Mouse (Mus musculus) left cerebral cortex, postnatal 25 days (tissue): Measurements from ENCODE around the gene Myh3. TPM values are rescaled to one million over a fixed set of nuclear protein-coding genes. Genes with fewer than 3 reads are reported as not detected.

ENCODE experiments used
- DNase-seq, 2 experiments: peaks; one replicate each; pipeline ENCODE4 v3.0.0; 2022; ENCODE audit warnings: low spot score in 2 of 2, mixed read lengths in 1 of 2
- intact Hi-C: fragments of 180-260 bp; cut with DNase I; formaldehyde crosslinking; loops from one replicate; pipeline ENCODE4 v1.15.1; 2025
- total RNA-seq, 2 experiments: library from RNA; stranded (reverse); gene quantifications; 2 replicates each; pipeline ENCODE4 v1.2.3; 2021

Gene Myh3
- total RNA-seq, 2 experiments from 2014 or later: 3.8 to 4.5 TPM

DNA sequence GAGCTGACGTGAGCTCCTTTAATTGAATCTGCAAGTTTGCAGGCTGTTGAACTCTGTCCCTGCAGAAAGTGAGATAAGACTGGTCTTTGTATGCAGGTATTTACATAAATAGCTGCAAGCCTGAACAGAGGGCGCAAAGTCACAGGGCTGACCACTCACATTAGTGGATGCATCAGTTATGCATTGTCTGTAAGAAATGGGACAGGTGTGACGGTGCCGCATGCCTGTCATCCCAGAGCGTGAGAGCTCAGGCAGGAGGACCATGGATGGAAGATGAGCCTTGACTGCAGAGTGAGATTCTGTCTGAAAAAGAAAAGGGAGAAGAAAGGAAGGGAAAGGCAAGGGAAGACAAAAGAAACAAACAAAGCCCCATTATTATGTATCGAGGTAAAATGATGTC, 56.6 kb downstream of the Myh3 start:
- DNase-seq: no peak
- intact Hi-C loops: no loop called here

DNA sequence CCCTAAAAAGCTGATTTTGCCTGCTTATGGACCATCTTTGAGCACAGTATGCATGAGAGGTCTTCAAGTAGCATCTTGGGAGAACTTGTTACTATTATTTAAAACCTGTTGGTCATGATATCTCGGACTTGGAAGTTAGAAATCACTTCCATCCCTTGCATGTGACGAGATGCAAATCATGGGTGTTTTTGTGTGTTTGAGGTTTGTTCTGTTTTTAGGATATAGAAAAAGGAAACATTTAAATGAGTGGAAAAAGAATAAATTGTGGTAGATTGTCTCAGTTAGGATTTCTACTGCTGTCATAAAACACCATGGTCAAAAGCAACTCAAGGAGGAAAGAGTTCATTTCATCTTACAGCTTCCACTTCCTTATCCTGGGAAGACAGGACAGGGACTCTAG, 57.4 kb downstream of the Myh3 start:
- no peak for DNase-seq
- intact Hi-C loops: no loop called here

DNA sequence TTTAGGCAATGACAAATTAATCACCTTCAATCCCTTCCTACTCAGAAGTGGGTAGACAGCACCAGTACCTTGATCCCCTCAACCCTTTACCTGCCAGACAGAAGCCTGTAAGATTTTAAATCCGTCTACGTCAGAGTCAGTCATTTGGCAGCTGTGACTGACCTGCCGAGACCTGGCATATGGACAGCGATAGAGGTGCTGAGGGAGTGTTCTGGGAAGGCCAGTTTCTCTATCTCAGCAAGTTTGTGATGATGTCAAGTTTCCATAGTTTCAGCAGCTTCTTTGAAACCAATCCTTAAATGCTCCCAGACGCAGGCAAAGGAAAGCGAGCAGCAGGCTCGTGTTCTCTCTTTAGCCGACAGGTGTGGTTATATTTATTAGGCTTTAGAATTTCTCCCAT, 61.5 kb downstream of the Myh3 start:
- intact Hi-C loops: no loop called here
- DNase-seq: no peak

DNA sequence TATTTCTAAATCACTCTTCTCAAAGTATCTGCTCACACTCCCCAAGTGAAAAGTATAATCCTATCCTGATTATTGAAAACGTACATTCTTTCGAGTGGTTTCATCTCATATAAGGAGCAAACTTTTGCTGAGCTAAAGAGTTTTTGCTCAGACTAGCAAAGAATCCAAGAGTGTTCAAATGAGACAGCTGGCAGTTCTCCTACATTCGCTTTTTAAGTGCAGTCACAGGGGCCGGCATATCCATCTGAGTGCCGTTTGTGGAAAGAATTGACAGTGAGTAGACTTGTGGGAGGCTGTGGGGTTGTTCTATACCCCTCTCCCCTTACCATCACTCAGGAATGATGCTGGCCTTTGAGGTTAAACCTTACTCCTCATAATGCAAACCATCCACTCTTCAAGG, 62.1 kb downstream of the Myh3 start:
- intact Hi-C loops: no loop called here
- DNase-seq: peak in 1 of 2 experiments; percentile 58

DNA sequence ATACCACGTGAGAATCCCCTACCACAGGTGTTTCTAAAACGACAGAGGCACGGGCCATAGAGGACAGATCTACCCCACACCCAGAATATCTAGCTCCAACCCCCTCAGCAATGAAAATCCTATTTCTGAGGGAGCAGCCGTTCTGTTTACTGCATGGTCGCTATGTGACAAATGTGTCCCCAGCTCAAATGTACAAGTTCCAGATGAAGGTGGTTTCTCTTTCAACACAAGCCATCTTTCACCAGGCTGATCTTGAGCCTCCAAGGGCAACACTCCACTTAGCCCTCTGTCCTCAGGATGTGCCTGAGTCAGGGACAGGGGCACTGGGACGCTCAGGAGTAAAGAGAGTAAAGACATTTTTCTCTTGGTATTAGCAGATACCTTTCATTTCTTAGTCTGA, 62.9 kb downstream of the Myh3 start:
- DNase-seq: no peak
- intact Hi-C loops: no loop called here

DNA sequence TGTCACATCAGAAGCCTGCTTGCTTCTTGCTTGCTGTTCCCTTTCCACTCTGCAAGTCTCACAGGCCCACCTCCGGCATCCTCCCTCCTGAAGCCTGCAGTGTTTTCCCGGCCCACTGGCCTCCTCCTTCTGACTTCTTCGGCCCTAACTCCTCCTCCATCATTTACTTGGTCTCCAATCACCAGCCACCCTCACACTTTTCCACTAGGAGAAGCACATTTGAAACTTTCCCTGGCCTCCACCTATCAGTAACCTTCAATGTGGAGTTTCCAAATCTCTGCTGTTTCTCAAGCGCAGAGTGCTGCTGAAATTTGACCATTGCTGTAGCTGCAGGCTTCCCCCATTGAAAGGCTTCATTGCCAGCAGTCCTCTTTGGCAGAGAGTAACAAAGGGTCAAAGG, 63.9 kb downstream of the Myh3 start:
- intact Hi-C loops: no loop called here
- no peak for DNase-seq

DNA sequence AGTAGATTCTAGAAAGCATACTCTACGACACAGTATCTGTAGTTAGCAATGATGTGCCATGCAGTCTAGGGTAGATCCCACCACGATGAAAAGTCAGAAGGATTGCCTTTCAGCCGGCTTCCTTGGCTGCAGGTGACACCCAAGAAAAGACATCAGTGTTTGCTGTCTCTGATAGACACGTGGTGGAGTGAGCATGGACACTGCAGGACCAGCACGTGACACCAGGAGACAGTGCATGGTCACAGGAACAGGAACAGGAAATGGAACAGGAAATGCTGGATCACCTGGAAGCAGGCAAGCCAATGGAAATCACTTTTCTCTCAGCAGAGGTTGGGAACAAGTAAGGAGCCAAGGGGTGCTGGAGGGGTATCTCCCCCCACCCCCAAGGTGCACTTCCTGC, 65.0 kb downstream of the Myh3 start:
- no peak for DNase-seq
- intact Hi-C loops: no loop called here

DNA sequence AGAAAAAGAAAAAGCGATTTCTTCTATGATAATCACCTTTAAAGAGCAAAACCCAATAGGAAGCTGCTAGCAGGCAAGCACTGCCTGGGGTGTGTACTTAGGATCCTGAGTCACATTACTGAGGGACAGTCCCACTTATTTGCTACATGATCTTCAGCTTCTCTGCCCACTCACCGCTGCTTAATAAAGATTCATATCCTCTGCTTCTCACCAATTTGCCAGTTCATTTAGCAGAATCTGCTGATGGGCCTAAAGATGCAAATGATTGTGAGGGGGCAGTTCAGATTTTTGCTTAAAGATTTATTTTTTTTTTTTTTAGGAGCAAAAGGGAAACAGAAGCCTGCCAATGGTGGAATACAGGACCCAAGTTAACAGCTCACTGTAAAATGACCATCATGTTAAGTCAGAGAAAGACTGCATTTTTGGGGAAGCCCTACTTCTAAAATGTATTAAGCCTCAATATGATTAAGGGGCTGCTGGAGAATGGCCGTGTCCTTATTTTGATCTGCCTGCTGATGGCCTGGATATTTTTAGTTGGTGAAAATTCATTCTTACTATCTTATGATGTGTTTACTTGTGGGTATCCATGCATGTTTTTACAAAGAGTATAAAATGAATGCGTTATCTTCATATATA, 65.9 kb downstream of the Myh3 start:
- intact Hi-C loops: no loop called here
- no peak for DNase-seq

DNA sequence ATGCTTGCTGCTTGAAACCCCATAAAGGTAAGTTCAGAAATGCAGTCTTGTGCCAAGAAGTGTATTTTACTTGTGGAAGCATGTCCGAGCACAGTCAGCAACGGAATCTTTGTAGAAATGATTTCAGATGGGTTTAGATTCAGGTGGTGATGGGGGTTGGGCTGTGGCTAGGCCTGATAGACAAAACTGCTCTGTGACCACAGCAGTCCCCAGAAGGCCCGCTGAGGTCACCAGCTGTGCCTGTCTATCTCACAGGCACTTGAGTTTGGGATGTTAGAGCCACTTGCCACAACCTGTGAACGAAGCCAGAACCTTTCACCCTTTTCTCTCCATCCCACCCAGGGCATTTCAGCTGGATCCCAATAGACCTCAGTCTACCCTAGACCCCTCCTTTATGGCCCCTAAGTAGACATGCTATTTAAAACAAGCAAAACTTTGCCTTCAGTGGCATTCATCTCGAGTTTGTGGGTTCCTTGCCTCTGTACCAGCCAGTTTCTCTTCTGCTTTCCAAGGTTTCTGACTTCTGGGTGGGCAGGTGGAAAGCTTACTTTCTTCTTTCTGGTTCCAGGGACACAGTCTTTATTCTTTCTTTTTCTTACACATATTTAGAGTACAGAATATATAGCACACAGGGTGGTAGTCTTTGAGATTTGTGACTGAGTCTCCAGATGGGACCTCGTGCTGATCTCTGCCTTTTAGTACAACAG, 66.6 kb downstream of the Myh3 start:
- intact Hi-C loops: no loop called here

DNA sequence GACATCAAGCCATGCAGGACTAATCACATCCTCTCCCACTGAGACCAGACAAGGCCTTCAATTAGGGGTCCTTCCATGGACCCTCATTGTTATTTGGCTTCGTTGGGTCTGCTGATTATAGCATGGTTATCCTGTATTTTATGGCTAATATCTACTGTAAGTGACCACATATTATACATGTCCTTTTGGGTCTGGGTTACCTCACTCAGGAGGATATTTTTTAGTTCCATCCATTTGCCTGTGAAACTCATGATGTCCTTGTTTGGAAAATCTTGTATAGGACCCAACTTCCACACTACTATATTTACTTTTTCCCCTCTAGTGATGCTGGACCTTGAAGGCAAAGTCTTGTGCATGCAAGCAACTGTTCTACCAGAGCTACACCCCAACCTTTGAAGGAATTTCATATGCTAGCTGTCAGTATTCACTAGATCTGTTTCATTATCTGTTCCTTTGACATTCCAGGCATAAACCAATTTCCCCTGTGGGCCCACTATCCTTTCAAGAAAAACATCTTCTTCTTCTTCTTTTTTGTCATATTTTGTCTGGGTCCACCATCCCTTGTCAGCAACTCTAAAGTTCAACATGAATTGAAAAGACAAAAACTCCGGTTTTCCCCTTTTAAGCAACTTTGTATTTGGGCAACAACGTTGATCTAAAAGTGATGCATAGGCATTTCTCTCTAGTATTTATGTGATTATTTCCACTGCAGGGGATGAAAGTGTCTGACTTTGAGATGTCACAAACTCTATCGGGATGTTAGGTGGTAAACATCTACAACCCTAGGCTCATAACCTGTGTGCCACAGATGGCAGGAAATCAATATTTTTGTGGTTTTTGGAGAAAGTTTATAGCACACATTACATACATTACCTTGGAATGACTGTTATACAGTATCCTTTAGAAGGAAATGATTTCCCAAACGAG, 67.6 kb downstream of the Myh3 start:
- no peak for DNase-seq
- intact Hi-C loops: no loop called here

More for the DNA sequence above, 66.6 kb downstream of the Myh3 start:
- no peak for DNase-seq

DNA sequence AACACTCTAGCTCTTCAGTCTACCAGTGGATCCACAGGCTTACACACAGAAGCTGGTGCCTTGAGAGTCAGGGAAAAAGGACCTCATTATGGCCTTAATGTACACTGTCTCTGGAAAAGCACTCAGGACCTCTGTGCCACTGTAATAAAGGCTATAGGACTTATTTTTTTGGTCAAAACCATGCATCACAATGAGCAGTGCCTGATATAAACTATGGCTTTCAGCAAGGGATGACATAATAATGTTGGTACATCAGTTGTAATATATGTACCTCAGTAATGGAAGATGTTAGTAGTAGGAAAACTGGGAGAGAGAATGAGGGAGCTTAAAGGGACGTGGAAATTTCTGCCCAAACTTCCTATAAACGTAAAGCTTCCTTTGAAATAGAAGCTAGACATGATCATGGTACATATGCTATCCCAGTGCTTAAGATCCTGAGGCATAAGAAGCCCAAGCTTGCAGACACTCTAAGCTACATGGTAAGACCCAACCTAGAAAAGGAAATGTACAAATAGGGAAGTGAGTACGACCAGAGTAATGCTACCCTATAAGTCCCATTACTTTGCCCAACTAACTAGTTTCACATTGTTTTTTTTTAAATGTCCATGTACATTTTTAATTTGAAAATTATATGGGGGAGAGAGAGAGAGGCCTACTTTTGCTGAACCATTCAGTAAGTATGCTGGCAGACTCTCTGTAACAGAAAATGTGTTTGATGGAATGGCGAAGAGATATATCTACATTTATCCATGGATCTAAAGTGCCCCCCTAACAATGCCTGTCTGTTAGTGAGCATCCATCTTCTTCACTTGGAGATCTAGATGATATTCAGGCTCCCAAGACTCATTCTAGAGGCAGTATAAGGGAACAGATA, 68.5 kb downstream of the Myh3 start:
- no peak for DNase-seq
- intact Hi-C loops: no loop called here

DNA sequence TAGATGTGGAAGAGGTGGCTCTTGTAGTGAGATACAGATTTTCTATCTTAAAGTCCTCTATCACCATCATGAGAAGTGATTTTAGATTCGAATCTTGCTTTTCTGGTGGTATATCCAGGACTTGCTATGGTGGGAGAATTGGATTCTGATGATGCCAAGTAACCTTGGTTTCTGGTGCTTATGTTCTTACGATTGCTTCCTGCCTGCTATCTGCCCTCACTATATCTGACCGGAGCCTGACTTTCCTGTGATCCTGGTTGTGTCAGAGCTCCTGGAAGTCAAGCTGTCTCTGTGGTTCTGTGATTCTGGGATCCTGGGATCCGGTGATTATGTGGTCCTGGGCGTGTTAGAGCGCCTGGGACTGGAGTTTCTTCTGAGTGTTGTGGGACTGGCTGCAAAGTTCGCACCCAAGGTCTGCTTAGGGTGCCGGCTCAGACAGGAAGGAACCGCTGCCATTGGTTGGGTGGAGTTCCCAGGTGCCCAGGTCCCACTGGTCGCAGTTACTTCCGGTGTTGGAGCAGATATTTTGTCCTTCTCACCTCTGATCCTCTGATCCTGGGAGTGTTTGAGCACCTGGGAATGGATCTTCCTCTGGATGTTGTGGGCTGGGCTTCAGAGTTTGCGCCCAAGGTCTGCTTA, 69.3 kb downstream of the Myh3 start:
- intact Hi-C loops: no loop called here
- no peak for DNase-seq

DNA sequence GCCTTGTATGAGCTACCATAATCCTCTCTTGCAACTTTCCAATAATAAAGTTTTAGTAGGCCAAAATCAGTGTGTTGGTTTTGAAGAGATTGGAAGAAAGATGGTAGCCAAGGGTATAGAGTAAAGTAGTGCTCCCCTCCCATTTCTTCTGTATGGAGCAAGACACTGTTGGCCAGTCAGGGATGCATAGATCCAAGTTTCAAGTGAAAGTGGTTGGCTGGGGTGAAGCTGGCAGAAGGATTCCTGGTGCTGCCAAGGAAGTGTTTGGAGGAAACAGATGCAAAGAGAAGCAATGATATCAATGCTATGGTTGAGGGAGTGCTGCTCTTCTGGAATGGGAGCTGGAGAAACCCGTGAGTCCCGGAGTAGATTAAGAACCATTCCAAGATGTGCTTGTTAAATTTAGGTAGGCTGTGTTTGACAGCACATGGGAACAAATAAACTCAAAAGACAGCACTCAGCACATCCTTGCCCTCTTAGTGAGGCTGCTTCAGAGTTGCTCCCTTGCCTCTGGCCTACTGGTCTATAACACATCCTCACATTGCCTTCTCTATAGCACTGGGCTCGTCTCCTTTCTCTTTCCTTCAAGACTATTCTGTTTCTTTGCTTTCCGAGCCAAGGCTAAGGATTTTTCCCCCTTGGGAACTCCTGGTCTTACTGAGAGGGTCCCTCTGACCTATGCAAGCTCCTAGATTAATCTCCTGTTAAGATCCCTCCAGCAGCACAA, 70.3 kb downstream of the Myh3 start:
- intact Hi-C loops: no loop called here

DNA sequence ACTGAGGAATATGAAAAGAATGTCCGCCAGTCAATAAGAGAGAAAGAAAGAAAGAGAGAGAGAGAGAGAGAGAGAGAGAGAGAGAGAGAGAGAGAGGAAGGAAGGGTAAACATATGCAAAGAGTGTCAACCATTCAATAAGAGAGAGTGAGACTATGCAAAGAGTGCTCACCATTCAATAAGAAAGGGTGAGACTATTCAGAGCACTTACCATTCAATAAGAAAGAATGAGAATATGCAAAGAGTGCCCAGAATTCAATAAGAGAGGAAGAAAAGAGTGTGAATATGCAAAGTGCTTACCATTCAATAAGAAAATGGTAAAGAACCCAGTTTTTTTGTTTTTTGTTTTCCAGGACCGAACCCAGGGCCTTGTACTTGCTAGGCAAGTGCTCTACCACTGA, 72.1 kb downstream of the Myh3 start:
- intact Hi-C loops: no loop called here
- no peak for DNase-seq

More for the DNA sequence above, 70.3 kb downstream of the Myh3 start:
- no peak for DNase-seq

DNA sequence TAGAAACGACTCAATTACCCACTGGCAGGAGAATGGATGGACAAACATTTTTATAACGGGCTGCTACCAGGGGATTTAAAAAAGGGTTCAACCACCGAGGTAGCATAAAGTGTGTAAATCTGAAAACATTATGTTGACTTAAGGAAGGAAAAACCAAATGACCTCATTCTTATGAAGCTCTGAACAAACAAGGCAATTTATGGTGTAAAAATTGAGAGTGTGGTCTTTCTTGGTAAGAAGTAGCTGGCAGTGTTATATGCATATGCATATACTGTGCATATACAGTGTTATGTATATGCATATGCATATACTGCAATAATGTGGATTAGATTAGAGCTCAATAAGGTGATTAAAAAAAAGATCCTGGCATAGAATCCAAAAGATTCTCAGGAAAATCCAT, 73.1 kb downstream of the Myh3 start:
- intact Hi-C loops: no loop called here
- no peak for DNase-seq
